Mouse (Mus musculus) forebrain, embryonic 15.5 days (tissue): ENCODE measurements at regions not wholly inside any gene's neighbourhood (a gene's known extent, or its start where the extent isn't known, plus 50 kb on each side); places are given as distances from the start of the nearest gene placed in this dataset.

ENCODE experiments used
- ATAC-seq: fragments of 200-750 bp; cut with Nextera tagmentation; replicated peaks from 2 replicates; pipeline ENCODE4 v1.8.0; 2017; ENCODE audit warnings: mild to moderate bottlenecking, moderate TSS enrichment, moderate library complexity
- H3K27ac ChIP-seq: fragments of 300-500 bp; sonication (generic); replicated peaks from 2 replicates; pipeline ENCODE4 v1.5.1; 2015; ENCODE audit warnings: mild to moderate bottlenecking, inconsistent platforms
- H3K27me3 ChIP-seq: fragments of 300-500 bp; sonication (generic); 2 replicates; pipeline ENCODE4 v1.6.1; 2015; ENCODE audit warnings: inconsistent platforms
- H3K36me3 ChIP-seq: fragments of 300-500 bp; sonication (generic); 2 replicates; pipeline ENCODE4 v1.6.1; 2015; ENCODE audit warnings: mild to moderate bottlenecking, inconsistent platforms
- H3K4me1 ChIP-seq: fragments of 300-500 bp; sonication (generic); 2 replicates; pipeline ENCODE4 v1.6.1; 2015; ENCODE audit warnings: inconsistent platforms
- H3K4me2 ChIP-seq: fragments of 300-500 bp; sonication (generic); replicated peaks from 2 replicates; pipeline ENCODE4 v1.6.1; 2015; ENCODE audit warnings: mild to moderate bottlenecking, inconsistent platforms
- H3K4me3 ChIP-seq: fragments of 300-500 bp; sonication (generic); 2 replicates; pipeline ENCODE4 v1.5.1; 2015; ENCODE audit warnings: mild to moderate bottlenecking, inconsistent platforms
- H3K9ac ChIP-seq: fragments of 300-500 bp; sonication (generic); replicated peaks from 2 replicates; pipeline ENCODE4 v1.6.1; 2015; ENCODE audit warnings: mild to moderate bottlenecking, inconsistent platforms
- H3K9me3 ChIP-seq: fragments of 300-500 bp; sonication (generic); 2 replicates; pipeline ENCODE4 v1.6.1; 2016; ENCODE audit warnings: inconsistent platforms
- WGBS: fragments of 180-500 bp; shearing (Covaris S2); methylation state at CpG from one replicate; pipeline ENCODE4 v1.1.7; 2015; ENCODE audit warnings: mixed read lengths; 5-methylcytosine and 5-hydroxymethylcytosine counted together

DNA sequence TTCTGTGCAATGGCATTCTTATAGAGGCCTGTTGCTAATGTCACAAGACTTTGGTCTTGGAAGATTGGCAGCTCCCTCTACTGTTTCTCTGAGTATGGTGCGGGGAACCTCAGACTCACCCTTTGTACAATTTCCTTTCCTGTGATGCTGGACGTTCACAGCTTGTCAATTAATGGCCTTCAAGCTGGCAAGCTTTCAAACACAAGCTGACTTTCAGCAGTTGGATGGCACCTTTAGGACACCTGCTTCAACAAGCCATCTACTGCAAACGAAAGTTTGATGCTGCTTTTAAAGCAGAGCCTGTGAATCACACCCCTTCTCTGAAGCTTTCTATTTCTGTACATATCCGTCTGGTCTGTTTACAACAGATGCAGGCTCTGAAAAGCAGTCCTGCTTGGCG lies 841.0 kb upstream of the Ptprd start:
- Histone ChIP-seq H3K36me3 (no peaks in the 10 kb centered on the region), H3K9ac (no peak overlapping the region), H3K9me3 (no peaks in the 10 kb centered on the region), H3K4me3 (no peak overlapping the region), H3K4me1 (no peaks in the 10 kb centered on the region), H3K27me3 (no peaks in the 10 kb centered on the region), H3K4me2 (no peak overlapping the region), H3K27ac (peak overlapping the region; percentile 13; the same call in 1 of the 2 replicates)
- 40% methylated on average over 5 of the region's 5 CpGs for WGBS
- ATAC-seq, result peak; percentile 76
